8 mouse cellular contexts compared by ENCODE assay signal in genomic region chr9:32715806-32716466, GRCm38 (mm10).
DNase-seq lines count a peak whose midpoint lies in the region; ATAC-seq and TF ChIP-seq lines count a peak whose summit lies in the region.

No protein-coding gene starts in this region.

- peaks cover 46% of the 10 kb centered on the region for H3K4me1 ChIP-seq in spleen, adult 2 months (ENCODE audit: control insufficient read depth, insufficient read depth, insufficient read length)
- H3K4me1 ChIP-seq in heart, postnatal 0 days (ENCODE audit: control insufficient read depth, insufficient read depth): peaks cover 69% of the 10 kb centered on the region
- H3K4me1 ChIP-seq in limb, embryonic 10.5 days: peaks cover 97% of the 10 kb centered on the region
- peaks cover 4% of the 10 kb centered on the region; the same call in 1 of the 2 replicates for H3K4me1 ChIP-seq in neural tube, embryonic 14.5 days (ENCODE audit: control insufficient read depth, insufficient read depth, low read length)

- peak; percentile 87 for ATAC-seq in heart, postnatal 0 days (ENCODE audit: insufficient read depth, low read depth)
- ATAC-seq in neural tube, embryonic 14.5 days (ENCODE audit: low read depth): peak; percentile 22; the same call in 1 of the 2 replicates
- ATAC-seq in erythroblast, adult 5-6 weeks (replicated peaks; ENCODE audit: low FRiP score, poor library complexity, severe bottlenecking): no peak

- no peak for TF ChIP-seq POLR2A in spleen, adult 2 months (IDR thresholded peaks at IDR 0.05; ENCODE audit: low read depth, low read length)

- no peak overlapping the region for H3K4me3 ChIP-seq in spleen, adult 2 months (ENCODE audit: extremely low read depth, insufficient read depth, insufficient read length)
- no peak overlapping the region for H3K4me3 ChIP-seq in heart, postnatal 0 days (ENCODE audit: low read depth, low read length)
- no peak overlapping the region for H3K4me3 ChIP-seq in limb, embryonic 10.5 days
- H3K4me3 ChIP-seq in neural tube, embryonic 14.5 days (ENCODE audit: low read depth, low read length): no peak overlapping the region

- no peaks in the 10 kb centered on the region for H3K27me3 ChIP-seq in spleen, adult 2 months (ENCODE audit: control insufficient read depth, insufficient read depth, low read length)
- H3K27me3 ChIP-seq in heart, postnatal 0 days (ENCODE audit: control insufficient read depth, insufficient read depth, low read length): no peaks in the 10 kb centered on the region
- H3K27me3 ChIP-seq in limb, embryonic 10.5 days (ENCODE audit: low read depth, poor library complexity, severe bottlenecking): no peaks in the 10 kb centered on the region
- no peaks in the 10 kb centered on the region for H3K27me3 ChIP-seq in neural tube, embryonic 14.5 days (ENCODE audit: control insufficient read depth, insufficient read depth, low read length)

- peaks cover 30% of the 10 kb centered on the region for H3K36me3 ChIP-seq in spleen, adult 2 months (ENCODE audit: control insufficient read depth, insufficient read depth, low read length)
- 0 out of 2 replicates have a peak, but pooled peaks cover 5% of the 10 kb centered on the region for H3K36me3 ChIP-seq in heart, postnatal 0 days (replicated peaks; ENCODE audit: control insufficient read depth, insufficient read depth, low read length)
- H3K36me3 ChIP-seq in limb, embryonic 10.5 days: no peaks in the 10 kb centered on the region
- H3K36me3 ChIP-seq in neural tube, embryonic 14.5 days (ENCODE audit: control insufficient read depth, insufficient read depth, low read length): no peaks in the 10 kb centered on the region

- TF ChIP-seq EP300 in heart, postnatal 0 days (IDR thresholded peaks at IDR 0.05; ENCODE audit: low read depth): peak; percentile 78; the same call in 1 of the 2 replicates

- TF ChIP-seq CTCF in spleen, adult 2 months (IDR thresholded peaks at IDR 0.05; ENCODE audit: extremely low read depth, insufficient read depth, insufficient read length, insufficient replicate concordance): no peak
- no peak for TF ChIP-seq CTCF in heart, postnatal 0 days (IDR thresholded peaks at IDR 0.05; ENCODE audit: low read depth)

- H3K9ac ChIP-seq in heart, postnatal 0 days (replicated peaks; ENCODE audit: low read depth, low read length): no peak overlapping the region
- no peak overlapping the region for H3K9ac ChIP-seq in neural tube, embryonic 14.5 days (replicated peaks; ENCODE audit: low read depth, low read length)

- H3K4me2 ChIP-seq in heart, postnatal 0 days (ENCODE audit: low read depth, low read length): 0 out of 2 replicates have a peak overlapping the region, but pooled peaks have one; percentile 5
- no peak overlapping the region for H3K4me2 ChIP-seq in neural tube, embryonic 14.5 days (ENCODE audit: low read depth, low read length)

- WGBS in spleen, adult 2 months: 67% methylated on average over 9 of the region's 9 CpGs
- 21% methylated on average over 9 of the region's 9 CpGs for WGBS in heart, postnatal 0 days
- 69% methylated on average over 9 of the region's 9 CpGs for WGBS in limb, embryonic 10.5 days
- WGBS in neural tube, embryonic 14.5 days: 4% methylated on average over 9 of the region's 9 CpGs

- H3K9me3 ChIP-seq in heart, postnatal 0 days (replicated peaks; ENCODE audit: control insufficient read depth, low read length): no peaks in the 10 kb centered on the region
- no peaks in the 10 kb centered on the region for H3K9me3 ChIP-seq in limb, embryonic 10.5 days (replicated peaks)
- H3K9me3 ChIP-seq in neural tube, embryonic 14.5 days (ENCODE audit: control insufficient read depth, low read length): no peaks in the 10 kb centered on the region

- peak overlapping the region; percentile 27 for H3K27ac ChIP-seq in spleen, adult 2 months (ENCODE audit: insufficient read depth, low read length)
- H3K27ac ChIP-seq in heart, postnatal 0 days (ENCODE audit: low read depth): peak overlapping the region; percentile 63
- peak overlapping the region; percentile 47 for H3K27ac ChIP-seq in limb, embryonic 10.5 days
- H3K27ac ChIP-seq in neural tube, embryonic 14.5 days (ENCODE audit: low read depth, low read length): peak overlapping the region; percentile 24; the same call in 1 of the 2 replicates

- DNase-seq in spleen, adult 2 months (ENCODE audit: low read depth in 1 of 2, low spot score in 2 of 2): no peak
- DNase-seq in spleen, postnatal 4 days (ENCODE audit: low spot score in 2 of 2): no peak
- DNase-seq in embryo, embryonic 10.5 days (ENCODE audit: low spot score): peak; percentile 49
- peak; percentile 91 for DNase-seq in heart, postnatal 0 days (ENCODE audit: low spot score)
- no peak for DNase-seq in limb, embryonic 10.5 days (ENCODE audit: low spot score)
- no peak for DNase-seq in T-cell, adult 2 months (ENCODE audit: low spot score)

Comparison
In these comparisons a context has a peak if more than half of its experiments do, and no peak if none do; other contexts are left out.
1. DNase-seq: peak in embryo, embryonic 10.5 days (single experiment) and heart, postnatal 0 days (single experiment); none in spleen, adult 2 months (0 of 2), spleen, postnatal 4 days (0 of 2), limb, embryonic 10.5 days (single experiment) and T-cell, adult 2 months (single experiment).
2. Peak in every context shown above with its lines, with median percentiles within 50 percentile points of each other: H3K27ac ChIP-seq.